ENCODE assay signal across 8 mouse cellular contexts in the genomic region with DNA sequence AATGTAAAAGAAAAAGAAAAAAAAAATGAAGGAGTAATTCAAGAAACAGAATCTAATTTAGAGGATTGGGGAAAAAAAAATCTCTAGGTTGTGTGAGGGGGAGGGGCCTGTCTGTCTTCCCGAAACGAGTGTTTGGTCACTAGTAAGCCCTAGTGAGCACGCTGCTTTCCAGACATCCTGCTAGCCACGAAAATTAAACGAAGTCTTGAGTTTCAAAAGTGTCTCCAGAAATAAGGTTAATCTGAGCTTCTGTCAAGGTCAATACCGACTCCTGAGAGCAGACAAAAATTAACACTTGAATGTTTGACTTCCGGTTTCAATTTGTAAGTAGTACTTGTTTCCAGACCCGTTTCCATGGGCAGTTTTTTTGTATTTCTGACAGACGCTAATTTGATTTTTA. TPM values are rescaled to one million over a fixed set of nuclear protein-coding genes. Genes with fewer than 3 reads are reported as not detected.
DNase-seq lines count a peak whose midpoint lies in the region; ATAC-seq and TF ChIP-seq lines count a peak whose summit lies in the region.

No protein-coding gene starts in this region.

- peak overlapping the region; percentile 59; the same call in 1 of the 2 replicates for H3K9ac ChIP-seq in heart, embryonic 15.5 days
- 0 out of 2 replicates have a peak overlapping the region, but pooled peaks have one; percentile 72 for H3K9ac ChIP-seq in kidney, postnatal 0 days (ENCODE audit: low read depth, low read length)
- H3K9ac ChIP-seq in stomach, embryonic 16.5 days (ENCODE audit: low read length): peak overlapping the region; percentile 87

- H3K4me2 ChIP-seq in heart, embryonic 15.5 days: peak overlapping the region; percentile 95
- H3K4me2 ChIP-seq in kidney, postnatal 0 days (ENCODE audit: low read length): peak overlapping the region; percentile 99
- H3K4me2 ChIP-seq in stomach, embryonic 16.5 days (ENCODE audit: low read depth, low read length): peak overlapping the region; percentile 94

- H3K4me3 ChIP-seq in cortical plate, adult 2 months (ENCODE audit: insufficient read depth, low read length): peak overlapping the region; percentile 56
- H3K4me3 ChIP-seq in heart, embryonic 15.5 days: peak overlapping the region; percentile 73
- peak overlapping the region; percentile 72 for H3K4me3 ChIP-seq in kidney, postnatal 0 days (replicated peaks; ENCODE audit: low read depth, low read length)
- peak overlapping the region; percentile 82 for H3K4me3 ChIP-seq in stomach, embryonic 16.5 days (replicated peaks; ENCODE audit: low read length)

- H3K36me3 ChIP-seq in heart, embryonic 15.5 days: no peaks in the 10 kb centered on the region
- no peaks in the 10 kb centered on the region for H3K36me3 ChIP-seq in kidney, postnatal 0 days (ENCODE audit: insufficient read depth, low read length)
- H3K36me3 ChIP-seq in stomach, embryonic 16.5 days (ENCODE audit: control insufficient read depth, insufficient read depth, low read length): no peaks in the 10 kb centered on the region

- H3K4me1 ChIP-seq in cortical plate, adult 2 months (ENCODE audit: control insufficient read depth, insufficient read depth, low read length): peaks cover 5% of the 10 kb centered on the region; the same call in 1 of the 2 replicates
- peaks cover 8% of the 10 kb centered on the region; the same call in 1 of the 2 replicates for H3K4me1 ChIP-seq in heart, embryonic 15.5 days (replicated peaks)
- peaks cover 3% of the 10 kb centered on the region; the same call in 1 of the 2 replicates for H3K4me1 ChIP-seq in kidney, postnatal 0 days (replicated peaks; ENCODE audit: insufficient read depth, low read length)
- H3K4me1 ChIP-seq in stomach, embryonic 16.5 days (ENCODE audit: control insufficient read depth, insufficient read depth, low read length): no peaks in the 10 kb centered on the region

- no peaks in the 10 kb centered on the region for H3K9me3 ChIP-seq in heart, embryonic 15.5 days (replicated peaks)
- H3K9me3 ChIP-seq in kidney, postnatal 0 days (replicated peaks; ENCODE audit: low read length): no peaks in the 10 kb centered on the region
- no peaks in the 10 kb centered on the region for H3K9me3 ChIP-seq in stomach, embryonic 16.5 days (replicated peaks; ENCODE audit: control insufficient read depth, low read length)

- TF ChIP-seq POLR2A in cortical plate, adult 2 months (IDR thresholded peaks at IDR 0.05; ENCODE audit: extremely low read depth, insufficient read depth, low read length): no peak

- H3K27ac ChIP-seq in cortical plate, adult 2 months (ENCODE audit: insufficient read depth, low read length): 0 out of 2 replicates have a peak overlapping the region, but pooled peaks have one; percentile 36
- H3K27ac ChIP-seq in heart, embryonic 15.5 days: no peak overlapping the region
- H3K27ac ChIP-seq in kidney, postnatal 0 days: no peak overlapping the region
- no peak overlapping the region; the same call in 1 of the 2 replicates for H3K27ac ChIP-seq in stomach, embryonic 16.5 days (ENCODE audit: low read length)

- no peaks in the 10 kb centered on the region for H3K27me3 ChIP-seq in heart, embryonic 15.5 days
- no peaks in the 10 kb centered on the region for H3K27me3 ChIP-seq in kidney, postnatal 0 days (ENCODE audit: insufficient read depth, low read length)
- no peaks in the 10 kb centered on the region for H3K27me3 ChIP-seq in stomach, embryonic 16.5 days (ENCODE audit: control insufficient read depth, insufficient read depth, low read length)

- no peak for ATAC-seq in cerebellum, adult (ENCODE audit: insufficient number of reproducible peaks, low FRiP score, low TSS enrichment)
- ATAC-seq in heart, embryonic 15.5 days (replicated peaks; ENCODE audit: insufficient number of reproducible peaks, insufficient read depth, low FRiP score, low read depth): no peak
- no peak for ATAC-seq in kidney, postnatal 0 days (replicated peaks; ENCODE audit: low FRiP score, low read depth)
- 0 out of 2 replicates have a peak, but pooled peaks have one; percentile 48 for ATAC-seq in megakaryocyte-erythroid progenitor cell, adult 5-6 weeks (replicated peaks; ENCODE audit: low FRiP score, low TSS enrichment, poor library complexity, severe bottlenecking)
- no peak for ATAC-seq in stomach, embryonic 16.5 days (ENCODE audit: insufficient read depth, low FRiP score)

- WGBS in heart, embryonic 15.5 days: 6% methylated on average over 9 of the region's 9 CpGs
- WGBS in kidney, postnatal 0 days: 4% methylated on average over 9 of the region's 9 CpGs
- WGBS in stomach, embryonic 16.5 days: 2% methylated on average over 9 of the region's 9 CpGs

- no peak for TF ChIP-seq CTCF in cortical plate, adult 2 months (IDR thresholded peaks at IDR 0.05; ENCODE audit: extremely low read depth, insufficient read depth, low read length)
- no peak for TF ChIP-seq CTCF in kidney, postnatal 0 days (IDR thresholded peaks at IDR 0.05; ENCODE audit: low read depth)

- DNase-seq in cerebellum, adult 11 months: peak; percentile 12
- DNase-seq in CD4-positive, CD25-positive, alpha-beta regulatory T cell, adult 2 months (ENCODE audit: low read depth, low spot score): peak; percentile 55
- DNase-seq in kidney, postnatal 0 days (ENCODE audit: low spot score): peak; percentile 68

RNA-seq across cellular contexts. Expression of a gene that starts 1.1 kb away (rescaled TPM):
- 16.4 TPM in 2 replicates for polyA plus RNA-seq in cortical plate, adult 2 months (2012; rRNA removed)
- polyA plus RNA-seq in heart, embryonic 15.5 days (2015; fragmentation: Nextera tagmentation; extraction: Ambion mirVana): 7.6 and 8.6 TPM in 2 replicates
- 4.9 and 6.7 TPM in 2 replicates for polyA plus RNA-seq in kidney, postnatal 0 days (2015; fragmentation: Nextera tagmentation; extraction: Ambion mirVana)
- total RNA-seq in megakaryocyte-erythroid progenitor cell, adult 5-6 weeks (2014; fragmentation: Nextera tagmentation): 4.5 and 15.8 TPM in 2 replicates
- total RNA-seq in megakaryocyte-erythroid progenitor cell, adult 5-6 weeks (2017): 4.0 and 5.8 TPM in 2 replicates
- 12.5 and 13.2 TPM in 2 replicates for polyA plus RNA-seq in stomach, embryonic 16.5 days (2015; fragmentation: Nextera tagmentation; extraction: Ambion mirVana)

RNA-seq across cellular contexts. Expression of a gene that starts 27.3 kb away (rescaled TPM):
- polyA plus RNA-seq in cortical plate, adult 2 months (2012; rRNA removed): 0.04 and 0.57 TPM in 2 replicates
- 0.10 and 1.3 TPM in 2 replicates for polyA plus RNA-seq in heart, embryonic 15.5 days (2015; fragmentation: Nextera tagmentation; extraction: Ambion mirVana)
- polyA plus RNA-seq in kidney, postnatal 0 days (2015; fragmentation: Nextera tagmentation; extraction: Ambion mirVana): 0.05 and 0.14 TPM in 2 replicates
- not detected in 2 replicates for total RNA-seq in megakaryocyte-erythroid progenitor cell, adult 5-6 weeks (2014; fragmentation: Nextera tagmentation)
- total RNA-seq in megakaryocyte-erythroid progenitor cell, adult 5-6 weeks (2017): not detected in 2 replicates
- 11.2 and 16.2 TPM in 2 replicates for polyA plus RNA-seq in stomach, embryonic 16.5 days (2015; fragmentation: Nextera tagmentation; extraction: Ambion mirVana)

Comparison
In these comparisons a context has a peak if more than half of its experiments do, and no peak if none do; other contexts are left out.
1. DNase-seq: peak in every context shown above with its lines; median percentile 68 in kidney, postnatal 0 days; 55 in CD4-positive, CD25-positive, alpha-beta regulatory T cell, adult 2 months; 12 in cerebellum, adult 11 months.